Mouse (Mus musculus) kidney, adult 8-10 months (tissue): ENCODE measurements around the gene Iqub.

Experiments used
- DNase-seq, 2 experiments: peaks; one replicate each; pipeline ENCODE4 v3.0.0; 2022

Iqub gene

DNA sequence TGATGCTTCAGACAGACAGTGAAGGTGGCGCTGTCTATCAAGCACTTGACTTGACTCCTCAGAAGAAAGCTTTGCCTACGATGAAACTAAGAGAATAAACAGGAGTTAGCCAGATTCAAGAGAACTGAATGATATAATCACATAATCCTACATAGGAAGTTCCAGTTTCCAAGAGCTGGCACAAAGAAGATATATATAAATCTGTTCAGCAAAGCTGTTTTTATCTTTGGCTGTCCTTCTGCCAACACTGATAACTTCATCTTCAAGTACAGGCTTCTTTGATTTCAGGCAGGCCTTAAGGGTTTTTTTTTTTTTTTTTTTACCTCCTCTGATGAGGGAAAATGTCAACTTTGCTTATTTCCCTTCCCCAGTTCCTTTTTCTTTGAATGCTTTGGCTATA, 44.7 kb downstream of the Iqub start:
- no peak for DNase-seq

DNA sequence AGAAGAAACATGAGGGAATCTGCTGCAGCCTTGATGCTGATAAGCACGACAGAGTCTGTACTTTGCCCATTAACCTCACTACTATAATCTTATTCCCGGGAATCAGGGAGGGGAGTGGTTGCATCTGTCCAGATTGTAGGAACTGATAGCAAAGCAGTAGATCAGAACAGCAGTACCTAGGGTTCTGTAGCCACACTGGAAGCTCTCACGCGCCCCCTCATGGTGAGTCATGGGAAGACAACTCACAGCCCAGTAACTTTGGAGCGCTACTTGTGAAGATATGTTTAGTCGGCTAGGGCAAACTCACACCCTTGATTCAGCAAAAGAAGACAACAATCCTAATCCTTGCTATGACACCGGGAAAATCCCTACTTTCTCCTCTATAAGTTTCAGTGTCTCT, 58.8 kb downstream of the Iqub start:
- DNase-seq, result peak; percentile 44 to 80

DNA sequence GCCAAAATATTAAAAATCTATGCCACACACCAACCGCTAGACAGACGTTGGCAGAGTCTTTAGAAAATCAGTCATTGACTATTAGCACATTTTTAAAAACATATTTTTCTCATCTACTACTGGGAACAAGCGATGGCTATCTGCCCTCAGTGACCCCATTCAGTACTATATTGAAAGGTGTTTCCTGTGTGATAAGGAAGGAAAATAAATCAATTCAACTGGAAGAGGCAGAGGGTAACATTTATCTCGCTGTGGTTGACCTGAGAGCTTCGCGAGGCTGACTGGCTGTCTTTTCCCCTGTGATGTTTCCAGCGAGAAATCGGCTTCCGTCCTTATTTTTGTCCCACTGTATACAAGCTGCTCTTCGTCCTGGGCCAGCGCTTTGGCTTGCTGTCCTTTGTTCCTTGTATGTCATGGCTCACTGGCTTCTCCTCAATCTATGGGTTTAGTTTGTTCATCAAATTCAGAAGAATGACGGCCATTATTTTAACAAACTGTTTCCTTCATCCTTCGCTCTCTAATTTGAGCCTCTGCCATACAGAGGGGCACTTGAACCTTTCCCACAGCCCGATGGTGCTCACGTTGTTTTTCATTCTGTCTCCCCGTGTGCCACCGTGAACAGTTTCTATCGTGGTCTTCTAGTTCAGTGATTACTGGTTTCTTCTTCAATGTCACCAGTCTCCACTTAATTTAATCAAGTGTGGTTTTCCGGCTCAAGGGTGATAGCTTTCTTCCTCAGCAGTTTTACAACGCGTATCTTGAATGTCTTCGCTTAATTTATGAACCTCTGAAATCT, 63.6 kb downstream of the Iqub start:
- no peak for DNase-seq

DNA sequence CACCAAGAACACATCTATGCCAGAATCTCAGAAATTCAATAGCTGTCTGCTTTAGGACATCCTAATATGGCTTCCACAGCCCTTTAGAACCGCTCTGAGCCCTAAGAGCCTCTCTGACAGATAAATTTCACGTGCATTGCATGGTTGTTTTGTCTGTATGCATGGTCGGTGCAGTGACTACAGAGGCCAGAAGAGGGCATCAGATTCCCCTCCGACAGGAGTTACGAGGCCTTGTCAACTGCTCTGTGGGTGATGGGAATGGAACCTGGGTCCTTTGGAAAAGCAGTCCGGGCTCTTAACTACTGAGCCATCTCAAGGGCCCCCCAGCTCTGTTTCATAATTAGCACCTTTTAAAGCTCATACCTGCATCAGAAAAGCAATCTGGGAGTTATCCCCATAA, 64.6 kb downstream of the Iqub start:
- no peak for DNase-seq

DNA sequence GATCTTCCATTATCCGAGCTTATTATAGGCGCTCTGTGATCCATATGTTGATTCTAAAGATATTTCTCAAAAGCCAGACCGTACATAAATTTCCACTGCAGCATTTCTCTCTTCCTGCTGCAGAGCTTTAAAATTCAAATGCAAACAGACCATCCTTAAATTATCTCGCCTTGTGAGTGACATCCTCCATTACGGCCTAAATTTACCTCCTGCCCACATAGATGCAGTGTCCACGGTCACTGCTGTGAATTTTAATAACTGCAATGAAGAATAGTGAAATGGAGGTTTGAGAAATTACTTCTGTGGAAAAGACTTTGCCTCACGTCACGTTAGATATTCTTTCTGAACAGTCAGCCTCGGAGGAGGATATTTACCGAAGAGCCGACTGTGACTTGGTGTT, 98.8 kb downstream of the Iqub start:
- DNase-seq, result no peak

DNA sequence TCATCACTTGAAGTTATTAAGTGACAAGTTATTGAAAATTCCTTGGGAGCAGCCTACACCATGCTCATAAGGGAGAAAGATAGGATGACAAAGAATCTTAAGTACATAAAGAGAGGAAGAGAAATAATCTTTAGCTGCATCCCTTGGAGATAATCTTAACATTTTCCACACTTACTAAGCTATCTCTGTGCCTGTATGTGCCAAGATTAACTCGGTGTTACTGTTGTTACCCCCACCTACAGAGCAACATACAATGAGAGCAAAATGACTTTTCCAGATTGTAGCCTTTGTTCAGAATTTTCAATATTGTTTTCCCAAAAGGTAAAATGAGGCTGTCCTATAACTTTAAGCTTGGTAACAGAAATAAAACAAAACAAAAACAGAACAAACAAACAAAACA, 99.4 kb downstream of the Iqub start:
- no peak for DNase-seq

DNA sequence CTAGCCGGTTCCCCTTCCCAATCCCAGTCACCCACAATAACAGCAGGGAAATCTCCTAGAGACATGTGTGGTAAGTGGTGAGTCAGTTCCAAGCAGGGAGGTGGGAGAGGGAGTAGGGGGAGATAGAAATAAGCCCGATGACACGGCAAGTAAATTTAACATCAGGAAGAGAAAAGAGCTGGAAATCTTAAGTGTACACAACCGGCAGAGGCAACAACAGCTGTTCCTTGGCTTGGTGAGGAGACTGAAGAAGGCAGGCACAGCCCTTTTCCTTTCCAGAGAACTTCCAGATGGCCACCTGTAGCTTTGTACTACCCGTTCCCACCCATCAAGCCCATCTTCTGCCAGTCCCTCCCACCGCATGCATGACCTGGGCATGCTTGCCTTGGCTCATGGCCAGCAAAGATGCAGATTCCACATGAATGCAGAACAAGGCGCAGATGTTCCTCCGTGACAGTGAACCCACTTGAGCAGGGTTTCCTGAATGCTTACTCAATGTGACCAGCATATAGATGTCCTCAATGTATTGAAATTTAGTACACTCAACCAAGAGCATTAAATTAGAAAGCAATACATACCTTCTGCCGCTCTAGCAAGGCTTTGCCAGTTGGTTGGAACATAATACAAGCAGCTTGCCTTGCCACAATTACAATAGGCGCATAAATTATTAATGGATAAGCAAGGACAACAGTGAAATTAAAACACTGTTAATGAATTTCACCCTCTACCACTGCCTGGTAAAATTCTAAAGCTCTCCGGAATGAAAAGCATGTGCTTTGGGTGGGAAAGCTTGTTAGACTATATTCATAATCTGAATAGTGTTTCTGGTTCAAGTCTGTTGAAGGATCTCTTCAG, 106.1 kb downstream of the Iqub start:
- DNase-seq, result no peak

DNA sequence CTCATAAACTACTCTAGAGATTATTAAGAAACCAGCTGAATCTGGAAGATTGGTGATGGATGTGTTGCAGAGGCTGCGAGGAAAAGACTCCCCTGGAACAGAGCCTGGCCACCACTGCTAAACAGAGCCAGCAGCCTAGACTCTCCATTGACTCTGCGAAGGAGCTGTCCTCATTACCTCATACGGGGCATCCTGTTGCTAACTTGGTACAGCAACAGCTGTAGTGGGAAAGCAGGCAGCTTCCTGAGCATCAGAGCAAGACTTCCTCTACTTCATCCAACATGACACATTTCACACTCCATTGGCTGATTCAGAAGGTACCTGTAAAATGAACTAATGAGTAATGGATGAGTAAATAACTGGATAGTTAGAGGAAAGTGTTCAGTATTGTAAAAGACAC, 107.1 kb downstream of the Iqub start:
- no peak for DNase-seq

DNA sequence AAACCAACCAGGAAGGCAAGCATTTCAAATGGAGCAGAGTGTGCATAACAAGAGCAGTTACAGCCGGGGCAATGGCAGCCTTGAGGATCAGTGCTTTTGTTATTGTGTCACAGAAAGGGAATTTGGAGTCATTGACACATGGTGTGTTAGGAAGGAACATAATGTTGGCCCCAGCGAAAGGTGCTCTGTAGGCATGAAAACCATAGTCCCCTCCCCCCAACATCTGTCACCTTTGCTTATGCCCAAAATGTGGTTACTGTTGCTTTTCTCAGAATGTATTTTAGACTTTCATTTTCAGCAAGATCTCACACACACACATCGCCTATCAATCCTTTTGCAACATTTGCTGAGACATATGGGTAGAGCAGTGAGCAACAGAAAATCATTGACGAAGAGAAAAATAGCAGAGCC, 117.6 kb downstream of the Iqub start:
- DNase-seq, result no peak
